8 mouse cellular contexts compared by ENCODE assay signal in genomic region chr7:5020000-5020681, GRCm38 (mm10). TPM values are rescaled to one million over a fixed set of nuclear protein-coding genes. Genes with fewer than 3 reads are reported as not detected.
DNase-seq lines count a peak whose midpoint lies in the region; ATAC-seq and TF ChIP-seq lines count a peak whose summit lies in the region.

TSS of gene Zfp865 (plus strand) at chr7:5020376.
TSS of gene Ccdc106 (plus strand) at chr7:5020553.

- H3K4me2 ChIP-seq in heart, embryonic 12.5 days, result peak within 1 kb of the TSS; percentile 90
- H3K4me2 ChIP-seq in kidney, postnatal 0 days (ENCODE audit: low read length), result peak within 1 kb of the TSS; percentile 84
- H3K4me2 ChIP-seq in liver, embryonic 11.5 days, result peak within 1 kb of the TSS; percentile 78
- peak within 1 kb of the TSS; percentile 84 for H3K4me2 ChIP-seq in stomach, embryonic 14.5 days (replicated peaks; ENCODE audit: low read depth, low read length)

- H3K36me3 ChIP-seq in C2C12 (ENCODE audit: control insufficient read depth, insufficient read depth), result peaks cover 38% of the 10 kb centered on the region
- peaks cover 46% of the 10 kb centered on the region for H3K36me3 ChIP-seq in erythroblast, embryonic 14.5 days (ENCODE audit: control insufficient read depth)
- peaks cover 44% of the 10 kb centered on the region for H3K36me3 ChIP-seq in heart, embryonic 12.5 days
- peaks cover 15% of the 10 kb centered on the region for H3K36me3 ChIP-seq in kidney, postnatal 0 days (ENCODE audit: insufficient read depth, low read length)
- peaks cover 21% of the 10 kb centered on the region; the same call in 1 of the 2 replicates for H3K36me3 ChIP-seq in liver, embryonic 11.5 days (ENCODE audit: control insufficient read depth, insufficient read depth, low read length)
- peaks cover 29% of the 10 kb centered on the region for H3K36me3 ChIP-seq in stomach, embryonic 14.5 days (ENCODE audit: control insufficient read depth, insufficient read depth, low read length)

- H3K27ac ChIP-seq in heart, embryonic 12.5 days (ENCODE audit: poor library complexity, severe bottlenecking), result peak within 1 kb of the TSS; percentile 97
- H3K27ac ChIP-seq in kidney, postnatal 0 days, result peak within 1 kb of the TSS; percentile 92
- H3K27ac ChIP-seq in liver, embryonic 11.5 days (ENCODE audit: low read depth, low read length), result peak within 1 kb of the TSS; percentile 98
- peak within 1 kb of the TSS; percentile 98 for H3K27ac ChIP-seq in stomach, embryonic 14.5 days (ENCODE audit: low read length)

- H3K4me1 ChIP-seq in erythroblast, embryonic 14.5 days (ENCODE audit: control insufficient read depth), result peaks cover 59% of the 10 kb centered on the region
- peaks cover 13% of the 10 kb centered on the region for H3K4me1 ChIP-seq in heart, embryonic 12.5 days (replicated peaks)
- 0 out of 2 replicates have a peak, but pooled peaks cover 9% of the 10 kb centered on the region for H3K4me1 ChIP-seq in kidney, postnatal 0 days (replicated peaks; ENCODE audit: insufficient read depth, low read length)
- peaks cover 20% of the 10 kb centered on the region for H3K4me1 ChIP-seq in liver, embryonic 11.5 days (replicated peaks; ENCODE audit: control insufficient read depth, insufficient read depth, low read length)
- H3K4me1 ChIP-seq in stomach, embryonic 14.5 days (ENCODE audit: control insufficient read depth, insufficient read depth, low read length), result peaks cover 9% of the 10 kb centered on the region; the same call in 1 of the 2 replicates

- H3K9ac ChIP-seq in heart, embryonic 12.5 days, result peak within 1 kb of the TSS; percentile 97
- peak within 1 kb of the TSS; percentile 83 for H3K9ac ChIP-seq in kidney, postnatal 0 days (ENCODE audit: low read depth, low read length)
- peak within 1 kb of the TSS; percentile 93 for H3K9ac ChIP-seq in liver, embryonic 11.5 days (ENCODE audit: low read depth, low read length)
- H3K9ac ChIP-seq in stomach, embryonic 14.5 days (replicated peaks; ENCODE audit: low read depth, low read length), result peak within 1 kb of the TSS; percentile 84

- peak within 1 kb of the TSS; percentile 69 for H3K4me3 ChIP-seq in C2C12 (ENCODE audit: insufficient read depth, poor library complexity, severe bottlenecking)
- H3K4me3 ChIP-seq in erythroblast, embryonic 14.5 days (replicated peaks), result peak within 1 kb of the TSS; percentile 87
- peak within 1 kb of the TSS; percentile 95 for H3K4me3 ChIP-seq in heart, embryonic 12.5 days
- peak within 1 kb of the TSS; percentile 70 for H3K4me3 ChIP-seq in kidney, postnatal 0 days (replicated peaks; ENCODE audit: low read depth, low read length)
- H3K4me3 ChIP-seq in liver, embryonic 11.5 days (ENCODE audit: low read depth, low read length), result peak within 1 kb of the TSS; percentile 87
- H3K4me3 ChIP-seq in stomach, embryonic 14.5 days (ENCODE audit: low read depth, low read length), result peak within 1 kb of the TSS; percentile 85

- H3K27me3 ChIP-seq in C2C12 (ENCODE audit: control insufficient read depth, insufficient read depth, insufficient read length), result no peaks in the 10 kb centered on the region
- H3K27me3 ChIP-seq in erythroblast, embryonic 14.5 days (ENCODE audit: control insufficient read depth), result no peaks in the 10 kb centered on the region
- no peaks in the 10 kb centered on the region for H3K27me3 ChIP-seq in heart, embryonic 12.5 days (replicated peaks)
- no peaks in the 10 kb centered on the region for H3K27me3 ChIP-seq in kidney, postnatal 0 days (ENCODE audit: insufficient read depth, low read length)
- H3K27me3 ChIP-seq in liver, embryonic 11.5 days (replicated peaks; ENCODE audit: control insufficient read depth, insufficient read depth, low read length), result no peaks in the 10 kb centered on the region
- H3K27me3 ChIP-seq in stomach, embryonic 14.5 days (ENCODE audit: control insufficient read depth, insufficient read depth, low read length), result no peaks in the 10 kb centered on the region

- H3ac ChIP-seq in C2C12 (ENCODE audit: control insufficient read depth, insufficient read length, low read depth), result peak within 1 kb of the TSS; percentile 91

- peak; percentile 100 for DNase-seq in brain, embryonic 14.5 days (ENCODE audit: low read depth)
- peak; percentile 100 for DNase-seq in kidney, postnatal 0 days (ENCODE audit: low spot score)
- peak; percentile 98 for DNase-seq in liver, embryonic 11.5 days (ENCODE audit: low spot score)
- DNase-seq in naive thymus-derived CD4-positive, alpha-beta T cell, adult 2 months (ENCODE audit: low read depth), result peak; percentile 99

- under 1% methylated on average over 49 of the region's 49 CpGs for WGBS in heart, embryonic 12.5 days
- WGBS in kidney, postnatal 0 days, result under 1% methylated on average over 43 of the region's 49 CpGs
- under 1% methylated on average over 44 of the region's 49 CpGs for WGBS in liver, embryonic 11.5 days
- WGBS in stomach, embryonic 14.5 days, result under 1% methylated on average over 49 of the region's 49 CpGs

- peaks cover 38% of the 10 kb centered on the region for H3K79me3 ChIP-seq in C2C12 (ENCODE audit: low read depth)

- TF ChIP-seq CTCF in C2C12 (IDR thresholded peaks at IDR 0.05; ENCODE audit: control insufficient read depth, insufficient read depth, insufficient read length), result no peak
- TF ChIP-seq CTCF in brain, embryonic 14.5 days (IDR thresholded peaks at IDR 0.05; ENCODE audit: borderline replicate concordance, extremely low read depth, insufficient read depth, insufficient read length), result no peak
- TF ChIP-seq CTCF in kidney, postnatal 0 days (IDR thresholded peaks at IDR 0.05; ENCODE audit: low read depth), result no peak

- peak; percentile 92 for ATAC-seq in heart, embryonic 12.5 days (ENCODE audit: insufficient number of reproducible peaks, low FRiP score)
- peak; percentile 92 for ATAC-seq in kidney, postnatal 0 days (replicated peaks; ENCODE audit: low FRiP score, low read depth)
- peak; percentile 87 for ATAC-seq in liver, embryonic 11.5 days (replicated peaks; ENCODE audit: low FRiP score)
- peak; percentile 93 for ATAC-seq in stomach, embryonic 14.5 days (ENCODE audit: insufficient number of reproducible peaks, insufficient read depth, low FRiP score, low read depth)

- peak; percentile 56 for TF ChIP-seq POLR2A in brain, embryonic 14.5 days (IDR thresholded peaks at IDR 0.05; ENCODE audit: borderline replicate concordance, extremely low read depth, insufficient read depth, insufficient read length, poor library complexity, severe bottlenecking)

- peaks cover 12% of the 10 kb centered on the region for H3K9me3 ChIP-seq in erythroblast, embryonic 14.5 days (ENCODE audit: control insufficient read depth, low read length)
- H3K9me3 ChIP-seq in heart, embryonic 12.5 days (replicated peaks), result no peaks in the 10 kb centered on the region
- no peaks in the 10 kb centered on the region for H3K9me3 ChIP-seq in kidney, postnatal 0 days (replicated peaks; ENCODE audit: low read length)
- H3K9me3 ChIP-seq in liver, embryonic 11.5 days (ENCODE audit: control insufficient read depth, low read length), result no peaks in the 10 kb centered on the region
- H3K9me3 ChIP-seq in stomach, embryonic 14.5 days (ENCODE audit: control insufficient read depth, low read depth, low read length), result no peaks in the 10 kb centered on the region

- H3K79me2 ChIP-seq in C2C12 (ENCODE audit: control insufficient read depth, insufficient read depth), result peaks cover 57% of the 10 kb centered on the region

TF ChIP-seq in C2C12, 6 proteins besides CTCF, POLR2A, EP300 and RAD21:
- TF ChIP-seq MAX (IDR thresholded peaks at IDR 0.05) (peak; percentile 24), FOSL1 (IDR thresholded peaks at IDR 0.05; ENCODE audit: insufficient read depth, low read length, poor library complexity, severe bottlenecking) (no peak)

RNA-seq across cellular contexts. Expression of gene Zfp865, which starts in this region (rescaled TPM):
- polyA plus RNA-seq in C2C12 (2012; fragmentation: generic; extraction: Trizol), result 16.5 TPM
- polyA plus RNA-seq in brain, embryonic 14.5 days (2012; rRNA removed), result 43.5 and 52.4 TPM in 2 replicates
- polyA plus RNA-seq in erythroblast, embryonic 14.5 days (2012), result 1.7 and 1.8 TPM in 2 replicates
- 5.1 and 5.4 TPM in 2 replicates for polyA plus RNA-seq in heart, embryonic 12.5 days (2016; fragmentation: Nextera tagmentation; extraction: Ambion mirVana)
- 4.7 and 5.6 TPM in 2 replicates for polyA plus RNA-seq in kidney, postnatal 0 days (2015; fragmentation: Nextera tagmentation; extraction: Ambion mirVana)
- polyA plus RNA-seq in liver, embryonic 11.5 days (2014; fragmentation: Nextera tagmentation; extraction: Ambion mirVana), result 3.5 and 4.5 TPM in 2 replicates
- 8.9 and 9.1 TPM in 2 replicates for polyA plus RNA-seq in stomach, embryonic 14.5 days (2014; fragmentation: Nextera tagmentation; extraction: Ambion mirVana)

RNA-seq across cellular contexts. Expression of gene Ccdc106, which starts in this region (rescaled TPM):
- 0.34 TPM for polyA plus RNA-seq in C2C12 (2012; fragmentation: generic; extraction: Trizol)
- polyA plus RNA-seq in brain, embryonic 14.5 days (2012; rRNA removed), result 41.4 and 47.8 TPM in 2 replicates
- polyA plus RNA-seq in erythroblast, embryonic 14.5 days (2012), result 0.06 TPM in 1 of 2 replicates, not detected in the other
- polyA plus RNA-seq in heart, embryonic 12.5 days (2016; fragmentation: Nextera tagmentation; extraction: Ambion mirVana), result 1.5 and 1.7 TPM in 2 replicates
- polyA plus RNA-seq in kidney, postnatal 0 days (2015; fragmentation: Nextera tagmentation; extraction: Ambion mirVana), result 22.7 and 23.5 TPM in 2 replicates
- polyA plus RNA-seq in liver, embryonic 11.5 days (2014; fragmentation: Nextera tagmentation; extraction: Ambion mirVana), result 4.1 and 5.2 TPM in 2 replicates
- 22.4 and 25.0 TPM in 2 replicates for polyA plus RNA-seq in stomach, embryonic 14.5 days (2014; fragmentation: Nextera tagmentation; extraction: Ambion mirVana)

Comparison
In these comparisons a context has a peak if more than half of its experiments do, and no peak if none do; other contexts are left out.
1. Peak in every context shown above with its lines: DNase-seq, ATAC-seq, H3K4me3 ChIP-seq and H3K27ac ChIP-seq.